Mouse (Mus musculus): ENCODE measurements at regions not wholly inside any gene's neighbourhood (a gene's known extent, or its start where the extent isn't known, plus 50 kb on each side); places are given as distances from the start of the nearest gene placed in this dataset.

DNA sequence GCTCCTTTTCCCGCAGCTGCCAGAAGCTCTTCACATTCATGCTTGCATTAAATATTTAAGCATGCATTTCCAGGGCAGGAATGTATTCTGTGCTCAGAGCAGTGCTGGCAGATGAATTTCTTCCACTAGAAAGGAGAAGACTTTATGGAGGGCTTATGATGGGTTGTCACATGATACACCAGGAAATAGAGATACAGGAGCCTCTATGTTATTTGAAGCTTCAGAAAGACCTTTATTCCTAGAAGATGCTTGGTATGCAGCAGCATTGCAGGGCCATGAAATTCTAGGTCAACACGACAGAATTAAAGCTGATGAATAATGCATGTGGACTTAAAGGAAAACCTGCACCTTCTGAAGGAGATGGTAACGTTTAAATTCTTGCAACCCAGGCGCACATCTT lies 212.1 kb downstream of the Adgrg6 start:
- Histone ChIP-seq H3K27ac (ENCODE audit: insufficient read depth, low read depth, low read length) (no peak overlapping the region), H3K4me1 (ENCODE audit: control insufficient read depth, insufficient read depth, low read length) (peaks cover 6% of the 10 kb centered on the region), H3K4me3 (ENCODE audit: insufficient read depth, low read depth, low read length) (no peak overlapping the region)
- TF ChIP-seq POLR2A (IDR thresholded peaks at IDR 0.05; ENCODE audit: insufficient read depth, low read depth, low read length) (no peak), CTCF (IDR thresholded peaks at IDR 0.05; ENCODE audit: insufficient read depth, low read depth, low read length) (no peak)
- 52% methylated on average over 4 of the region's 4 CpGs for WGBS

DNA sequence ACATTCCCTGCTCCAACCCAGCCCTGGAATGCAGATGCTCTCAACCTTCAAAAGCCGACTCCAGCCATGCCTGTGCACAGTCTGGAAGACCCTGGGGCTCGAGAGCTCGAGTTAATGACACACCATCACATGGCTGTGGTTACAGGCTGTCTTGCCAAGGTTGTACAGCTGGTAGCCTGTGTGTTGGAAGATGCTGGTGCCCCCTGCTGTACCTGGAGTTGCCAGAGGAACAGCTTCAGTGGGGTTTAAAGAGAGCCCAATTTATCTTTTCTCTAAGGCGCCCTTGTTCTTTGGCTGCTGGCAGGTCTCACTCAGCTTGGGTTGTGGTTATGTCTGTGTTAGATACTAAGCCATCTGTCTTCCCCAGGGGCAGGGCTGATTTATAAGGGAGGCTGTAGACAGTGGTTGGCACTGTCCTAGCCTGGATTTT lies 212.8 kb downstream of the Adgrg6 start:
- Histone ChIP-seq H3K27ac (ENCODE audit: insufficient read depth, low read depth, low read length) (no peak overlapping the region), H3K4me1 (ENCODE audit: control insufficient read depth, insufficient read depth, low read length) (peaks cover 6% of the 10 kb centered on the region), H3K4me3 (ENCODE audit: insufficient read depth, low read depth, low read length) (no peak overlapping the region)
- no peak for TF ChIP-seq POLR2A (IDR thresholded peaks at IDR 0.05; ENCODE audit: insufficient read depth, low read depth, low read length)
- no peak for TF ChIP-seq CTCF (IDR thresholded peaks at IDR 0.05; ENCODE audit: insufficient read depth, low read depth, low read length)
- WGBS: 21% methylated on average over 4 of the region's 4 CpGs

GRCm38 (mm10) chr10:14328846-14329245 lies 216.6 kb downstream of the Adgrg6 start:
- Histone ChIP-seq H3K27ac (ENCODE audit: insufficient read depth, low read depth, low read length) (no peak overlapping the region), H3K4me3 (ENCODE audit: insufficient read depth, low read depth, low read length) (no peak overlapping the region), H3K4me1 (ENCODE audit: control insufficient read depth, insufficient read depth, low read length) (peaks cover 6% of the 10 kb centered on the region)
- 40% methylated on average over 2 of the region's 2 CpGs for WGBS
- no peak for TF ChIP-seq POLR2A (IDR thresholded peaks at IDR 0.05; ENCODE audit: insufficient read depth, low read depth, low read length)

DNA sequence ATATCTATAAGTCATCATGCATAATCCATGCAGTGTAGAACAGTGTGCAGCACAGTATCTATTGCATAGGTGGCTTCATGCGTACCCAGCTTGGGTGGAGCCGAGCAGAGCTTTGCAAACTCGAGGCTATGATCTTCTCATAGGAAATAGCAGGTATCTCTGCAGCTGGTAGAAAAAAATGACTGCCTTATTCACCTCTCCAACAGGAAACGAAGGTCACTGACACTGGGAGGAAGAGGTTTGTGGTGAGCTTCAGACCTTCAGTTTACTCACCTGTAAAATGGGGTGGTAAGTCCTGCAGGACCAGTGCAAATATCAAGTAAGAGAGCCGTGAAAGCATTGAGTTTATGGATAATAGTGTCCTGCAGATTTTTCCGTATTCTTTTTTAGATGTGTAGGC lies 219.2 kb downstream of the Adgrg6 start:
- TF ChIP-seq POLR2A (IDR thresholded peaks at IDR 0.05; ENCODE audit: insufficient read depth, low read depth, low read length) (no peak), CTCF (IDR thresholded peaks at IDR 0.05; ENCODE audit: insufficient read depth, low read depth, low read length) (no peak)
- H3K4me1 ChIP-seq (ENCODE audit: control insufficient read depth, insufficient read depth, low read length): no peaks in the 10 kb centered on the region
- WGBS: 88% methylated on average over 6 of the region's 6 CpGs

GRCm38 (mm10) chr10:14321503-14321902 lies 224.0 kb downstream of the Adgrg6 start:
- H3K4me1 ChIP-seq (ENCODE audit: control insufficient read depth, insufficient read depth, low read length): no peaks in the 10 kb centered on the region
- no peak overlapping the region for H3K4me3 ChIP-seq (ENCODE audit: insufficient read depth, low read depth, low read length)
- TF ChIP-seq CTCF (IDR thresholded peaks at IDR 0.05; ENCODE audit: insufficient read depth, low read depth, low read length) (no peak), POLR2A (IDR thresholded peaks at IDR 0.05; ENCODE audit: insufficient read depth, low read depth, low read length) (no peak)
- 1% methylated on average over 4 of the region's 4 CpGs for WGBS
- H3K27ac ChIP-seq (ENCODE audit: insufficient read depth, low read depth, low read length): no peak overlapping the region

More for the DNA sequence above, 219.2 kb downstream of the Adgrg6 start:
- Histone ChIP-seq H3K27ac (ENCODE audit: insufficient read depth, low read depth, low read length) (no peak overlapping the region), H3K4me3 (ENCODE audit: insufficient read depth, low read depth, low read length) (no peak overlapping the region)

DNA sequence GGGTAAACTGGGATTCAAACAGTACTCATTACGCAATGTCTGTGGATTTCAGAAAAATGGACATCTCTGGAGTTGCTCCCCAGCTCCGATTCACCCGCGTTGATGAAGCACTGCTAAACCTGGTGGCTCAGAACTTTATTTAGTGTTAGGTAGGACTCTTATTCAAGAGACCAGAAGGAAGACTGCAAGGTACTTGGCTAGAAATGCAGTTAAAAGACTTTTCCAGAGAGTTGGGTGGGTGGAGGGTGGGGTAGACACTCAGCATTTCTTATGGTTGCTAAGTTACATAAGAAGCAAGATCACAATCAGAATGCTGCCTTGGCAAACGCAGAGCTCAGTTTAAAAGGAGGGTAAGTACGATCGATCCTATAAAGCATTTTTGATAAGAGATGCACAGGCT lies 230.2 kb downstream of the Adgrg6 start:
- TF ChIP-seq POLR2A (IDR thresholded peaks at IDR 0.05; ENCODE audit: insufficient read depth, low read depth, low read length) (no peak), CTCF (IDR thresholded peaks at IDR 0.05; ENCODE audit: insufficient read depth, low read depth, low read length) (no peak)
- Histone ChIP-seq H3K4me1 (ENCODE audit: control insufficient read depth, insufficient read depth, low read length) (peaks cover 4% of the 10 kb centered on the region; the same call in 1 of the 2 replicates), H3K27ac (ENCODE audit: insufficient read depth, low read depth, low read length) (peak overlapping the region; percentile 42), H3K4me3 (ENCODE audit: insufficient read depth, low read depth, low read length) (no peak overlapping the region)
- WGBS: 54% methylated on average over 7 of the region's 7 CpGs

GRCm38 (mm10) chr10:14314607-14315006 lies 230.9 kb downstream of the Adgrg6 start:
- peak overlapping the region; percentile 72 for H3K27ac ChIP-seq (ENCODE audit: insufficient read depth, low read depth, low read length)
- TF ChIP-seq POLR2A (IDR thresholded peaks at IDR 0.05; ENCODE audit: insufficient read depth, low read depth, low read length) (no peak), CTCF (IDR thresholded peaks at IDR 0.05; ENCODE audit: insufficient read depth, low read depth, low read length) (no peak)
- 18% methylated on average over 4 of the region's 4 CpGs for WGBS
- H3K4me3 ChIP-seq (ENCODE audit: insufficient read depth, low read depth, low read length): no peak overlapping the region
- peaks cover 4% of the 10 kb centered on the region; the same call in 1 of the 2 replicates for H3K4me1 ChIP-seq (ENCODE audit: control insufficient read depth, insufficient read depth, low read length)

GRCm38 (mm10) chr10:14314004-14314581 lies 231.4 kb downstream of the Adgrg6 start:
- no peak for TF ChIP-seq POLR2A (IDR thresholded peaks at IDR 0.05; ENCODE audit: insufficient read depth, low read depth, low read length)
- TF ChIP-seq CTCF (IDR thresholded peaks at IDR 0.05; ENCODE audit: insufficient read depth, low read depth, low read length): no peak
- WGBS: 57% methylated on average over 10 of the region's 10 CpGs
- peaks cover 4% of the 10 kb centered on the region; the same call in 1 of the 2 replicates for H3K4me1 ChIP-seq (ENCODE audit: control insufficient read depth, insufficient read depth, low read length)
- H3K27ac ChIP-seq (ENCODE audit: insufficient read depth, low read depth, low read length): peak overlapping the region; percentile 72; the same call in 1 of the 2 replicates
- no peak overlapping the region for H3K4me3 ChIP-seq (ENCODE audit: insufficient read depth, low read depth, low read length)

DNA sequence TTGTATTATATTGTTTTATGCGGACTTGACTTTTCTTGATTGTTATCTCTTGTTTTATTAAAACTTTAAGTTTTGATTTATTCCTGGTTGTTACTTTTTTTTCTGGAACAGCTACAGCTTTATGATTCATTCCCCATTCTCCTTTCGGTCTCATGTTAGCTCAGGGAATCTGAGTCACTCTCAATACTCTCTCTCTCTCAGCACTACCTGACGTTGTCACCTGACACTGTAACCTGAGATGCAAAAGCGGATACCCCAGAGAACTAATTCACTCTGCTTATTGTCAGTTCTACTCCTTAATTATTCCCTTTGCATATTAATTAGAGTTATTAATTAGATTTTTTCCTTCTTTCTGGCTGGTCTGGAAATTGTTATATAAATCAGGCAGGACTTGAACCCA lies 232.5 kb downstream of the Adgrg6 start:
- Histone ChIP-seq H3K4me3 (ENCODE audit: insufficient read depth, low read depth, low read length) (no peak overlapping the region), H3K27ac (ENCODE audit: insufficient read depth, low read depth, low read length) (no peak overlapping the region)
- 79% methylated on average over 4 of the region's 4 CpGs for WGBS

More for the DNA sequence above, 232.5 kb downstream of the Adgrg6 start:
- TF ChIP-seq POLR2A (IDR thresholded peaks at IDR 0.05; ENCODE audit: insufficient read depth, low read depth, low read length) (no peak), CTCF (IDR thresholded peaks at IDR 0.05; ENCODE audit: insufficient read depth, low read depth, low read length) (no peak)
- H3K4me1 ChIP-seq (ENCODE audit: control insufficient read depth, insufficient read depth, low read length): peaks cover 4% of the 10 kb centered on the region; the same call in 1 of the 2 replicates

Data from olfactory bulb, adult 2 months (tissue).